Mouse (Mus musculus) adrenal gland, adult (tissue): ENCODE measurements at regions not wholly inside any gene's neighbourhood (a gene's known extent, or its start where the extent isn't known, plus 50 kb on each side); places are given as distances from the start of the nearest gene placed in this dataset.

ENCODE experiments used
- DNase-seq, 2 experiments: peaks; one replicate each; pipeline ENCODE4 v3.0.0; 2022 to 2023; ENCODE audit warnings: low spot score in 1 of 2; ENCODE audit not compliant: inconsistent age in 2 of 2

GRCm38 (mm10) chr1:96278046-96278576 is 593.9 kb downstream of the Slco4c1 start:
- no peak for DNase-seq

GRCm38 (mm10) chr1:96276646-96277045 is 595.3 kb downstream of the Slco4c1 start:
- no peak for DNase-seq
